Mouse (Mus musculus) monocyte, adult 2 months (primary cell): ENCODE results near the gene Rbck1.
"Not testable (repeated sequence)": the region's sequence is repeated elsewhere in the genome, so short reads cannot be mapped to it uniquely, and the experiment has no call there.

ENCODE experiments used
- DNase-seq, 2 experiments: peaks; one replicate each; pipeline ENCODE4 v3.0.0; 2022; ENCODE audit warnings: low spot score in 2 of 2, low read depth in 1 of 2

Rbck1 gene

GRCm38 (mm10) chr2:152303781-152304180 is 28.7 kb downstream of the Rbck1 start:
- no peak for DNase-seq

DNA sequence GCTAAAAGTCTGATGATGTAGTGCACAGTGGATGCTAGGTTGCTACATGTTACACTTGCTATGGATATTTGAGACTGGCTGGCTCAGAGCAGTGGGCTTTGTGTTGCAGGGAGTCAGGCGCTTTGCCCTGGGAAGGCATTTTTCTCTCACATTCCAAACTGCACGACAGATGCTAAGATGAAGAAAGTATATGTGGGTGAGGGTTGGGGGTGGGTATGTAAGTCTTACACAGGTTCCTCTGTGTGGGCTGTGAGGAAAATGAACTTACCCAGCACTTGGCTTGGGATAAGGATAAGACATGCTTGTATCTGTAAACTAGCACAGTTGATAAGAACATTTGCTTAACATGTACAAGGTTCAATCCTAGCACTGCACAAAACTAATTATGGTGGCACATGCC is 29.6 kb downstream of the Rbck1 start:
- DNase-seq, result no peak

DNA sequence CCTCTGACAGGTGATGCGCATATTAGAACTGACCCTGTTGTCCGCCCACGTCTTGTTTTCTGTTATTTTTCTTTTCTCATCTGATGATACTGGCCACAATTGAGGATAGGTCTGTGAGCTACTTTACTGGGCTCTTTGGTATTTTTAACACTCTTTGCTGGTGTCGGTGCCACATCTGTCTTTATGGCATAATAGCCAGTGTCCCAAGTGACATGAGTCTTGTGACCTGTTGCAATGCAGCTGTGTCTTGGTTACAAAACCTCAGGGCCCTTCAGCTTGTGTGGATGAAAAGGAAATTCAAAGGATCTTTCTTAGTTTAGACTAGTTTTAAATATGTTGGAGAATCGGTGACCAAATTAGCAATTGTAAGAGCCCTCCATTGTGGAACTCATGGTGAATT is 37.9 kb downstream of the Rbck1 start:
- DNase-seq, result no peak

GRCm38 (mm10) chr2:152293727-152294475 is 38.6 kb downstream of the Rbck1 start, which contains the start of gene Tbc1d20:
TSS of gene Tbc1d20 (plus strand) at chr2:152293828.
- peak; percentile 66 to 86 for DNase-seq

- DNase-seq, result no peak
Measured at GRCm38 (mm10) chr2:152293179-152293726, 39.2 kb downstream of the Rbck1 start.

GRCm38 (mm10) chr2:152292475-152292874 is 40.0 kb downstream of the Rbck1 start:
- no peak for DNase-seq

DNA sequence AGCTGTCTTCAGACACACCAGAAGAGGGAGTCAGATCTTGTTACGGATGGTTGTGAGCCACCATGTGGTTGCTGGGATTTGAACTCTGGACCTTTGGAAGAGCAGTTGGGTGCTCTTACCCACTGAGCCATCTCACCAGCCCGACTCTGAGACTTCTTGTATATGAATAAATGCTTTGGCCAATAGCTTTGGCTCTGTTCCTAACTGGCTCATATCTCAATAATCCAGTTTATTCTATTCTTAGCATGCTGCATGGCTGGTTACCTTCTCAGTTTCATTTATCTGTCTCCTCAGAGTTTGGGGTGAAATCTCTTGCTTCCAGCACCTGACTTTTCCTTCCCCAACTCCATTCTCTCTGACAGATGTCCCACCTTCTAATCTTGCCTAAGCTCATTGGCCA is 42.8 kb downstream of the Rbck1 start:
- not testable (repeated sequence) for DNase-seq

DNA sequence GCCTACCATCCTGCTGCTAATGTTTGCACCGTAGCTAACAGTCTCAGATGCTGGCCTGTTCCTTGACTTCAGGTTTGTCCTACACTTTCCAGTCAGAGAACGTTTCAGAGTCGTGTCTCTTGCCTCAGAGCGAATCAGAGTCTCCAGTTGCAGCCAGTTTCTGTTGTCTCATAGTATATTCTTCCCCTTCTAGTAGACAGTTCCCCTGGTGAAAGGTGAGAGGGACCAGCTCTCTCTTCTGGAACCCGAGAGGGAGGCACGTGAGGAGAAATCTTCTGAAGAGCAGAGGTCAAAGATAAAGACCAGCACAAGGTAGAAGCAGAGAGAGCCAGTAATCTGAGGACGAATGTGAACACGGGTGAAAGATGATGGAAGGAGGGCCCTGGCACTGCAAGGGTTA is 44.4 kb downstream of the Rbck1 start:
- no peak for DNase-seq

DNA sequence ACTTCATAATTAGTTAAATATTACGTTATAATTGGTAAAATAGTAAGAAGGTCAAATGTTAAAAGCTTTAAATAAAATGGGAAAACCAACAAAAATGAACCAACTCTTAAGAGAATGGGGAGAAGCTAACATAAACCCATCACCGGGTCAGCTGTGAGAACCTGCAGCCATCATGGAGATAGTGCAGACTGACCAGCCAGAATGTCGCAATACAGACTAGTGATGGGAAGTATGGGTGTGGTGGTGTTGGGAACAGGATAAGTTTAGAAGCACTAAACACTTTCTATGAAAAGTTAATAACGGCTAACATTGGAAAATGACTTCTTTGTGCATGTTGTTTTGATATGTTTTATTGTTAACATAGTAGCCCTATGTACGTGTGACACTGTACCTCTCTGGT is 44.9 kb downstream of the Rbck1 start:
- no peak for DNase-seq

GRCm38 (mm10) chr2:152281407-152281806 is 51.0 kb downstream of the Rbck1 start:
- DNase-seq, result no peak

- DNase-seq, result no peak
Measured at GRCm38 (mm10) chr2:152273639-152274038, 58.8 kb downstream of the Rbck1 start.
